ENCODE assay signal across 8 mouse cellular contexts in the genomic region with DNA sequence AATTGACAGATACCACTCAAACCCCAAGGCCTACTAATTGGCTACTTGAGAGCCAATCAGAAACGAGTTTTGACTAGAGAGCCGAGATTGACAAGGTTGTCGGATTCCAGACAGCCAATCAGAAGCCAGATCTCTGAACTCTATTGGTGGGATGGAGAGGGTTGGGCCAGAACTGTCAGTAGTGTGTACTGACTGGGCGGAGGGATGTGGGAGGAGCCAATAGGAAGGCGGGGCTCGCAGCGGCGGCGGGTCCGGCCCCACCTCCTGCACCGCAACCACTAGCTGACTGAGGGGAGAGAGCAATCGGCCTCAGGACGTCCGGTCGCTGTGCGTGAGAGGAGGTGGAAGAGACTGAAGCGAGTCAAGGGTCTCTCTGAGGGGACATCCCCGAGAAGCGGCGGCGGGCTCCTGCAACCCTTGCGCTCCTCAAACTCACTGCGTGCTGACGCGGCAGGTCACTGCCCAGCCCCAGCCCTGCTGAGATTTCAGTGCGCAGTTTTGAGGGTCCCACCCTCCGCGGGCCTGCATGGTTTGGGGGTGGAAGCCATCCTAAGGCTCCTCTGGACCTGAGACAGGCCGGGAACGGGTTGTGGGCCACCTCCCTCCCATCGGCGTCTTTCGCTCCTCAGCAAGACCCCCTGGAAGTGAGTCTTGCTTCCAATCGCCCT. TPM values are rescaled to one million over a fixed set of nuclear protein-coding genes. Genes with fewer than 3 reads are reported as not detected.
DNase-seq lines count a peak whose midpoint lies in the region; ATAC-seq and TF ChIP-seq lines count a peak whose summit lies in the region.

A gene (plus strand): TSS at position 274 of the 668 bp plus-strand sequence.

- intact Hi-C loops in left cerebral cortex, postnatal 36 days (cut with DNase I): loop anchor here (2.0 kb wide), 1 partner anchor 36 kb away; no protein-coding TSS in a partner anchor

- H3K4me1 ChIP-seq in embryonic facial prominence, embryonic 12.5 days: peaks cover 10% of the 10 kb centered on the region; the same call in 1 of the 2 replicates
- H3K4me1 ChIP-seq in intestine, postnatal 0 days (replicated peaks; ENCODE audit: control insufficient read depth, insufficient read depth, low read length): peaks cover 3% of the 10 kb centered on the region; the same call in 1 of the 2 replicates
- H3K4me1 ChIP-seq in midbrain, embryonic 10.5 days: peaks cover 9% of the 10 kb centered on the region

- peak; percentile 98 for ATAC-seq in embryonic facial prominence, embryonic 12.5 days (ENCODE audit: insufficient number of reproducible peaks, insufficient read depth, low FRiP score, low TSS enrichment)
- peak; percentile 99 for ATAC-seq in granulocyte monocyte progenitor cell, adult 5-6 weeks (replicated peaks; ENCODE audit: poor library complexity, severe bottlenecking)
- ATAC-seq in intestine, postnatal 0 days: peak; percentile 93

- no peaks in the 10 kb centered on the region for H3K27me3 ChIP-seq in embryonic facial prominence, embryonic 12.5 days
- H3K27me3 ChIP-seq in intestine, postnatal 0 days (replicated peaks; ENCODE audit: control insufficient read depth, insufficient read depth, low read length): no peaks in the 10 kb centered on the region
- H3K27me3 ChIP-seq in midbrain, embryonic 10.5 days (ENCODE audit: low read depth, poor library complexity, severe bottlenecking): no peaks in the 10 kb centered on the region

- peak within 1 kb of the TSS; percentile 76 for H3K27ac ChIP-seq in embryonic facial prominence, embryonic 12.5 days
- no peak within 1 kb of the TSS; the same call in 1 of the 2 replicates for H3K27ac ChIP-seq in intestine, postnatal 0 days (ENCODE audit: low read depth, low read length)
- peak within 1 kb of the TSS; percentile 83 for H3K27ac ChIP-seq in midbrain, embryonic 10.5 days (replicated peaks)

- DNase-seq in adrenal gland, postnatal 36 days: peak; percentile 86 to 92
- peak; percentile 80 for DNase-seq in left cerebral cortex, postnatal 36 days (ENCODE audit: low spot score in 2 of 2)
- DNase-seq in midbrain, embryonic 10.5 days (ENCODE audit: low spot score): peak; percentile 92
- DNase-seq in right cerebral cortex, postnatal 36 days (ENCODE audit: low spot score in 2 of 2): peak; percentile 79 to 93
- DNase-seq in urinary bladder, postnatal 4 days (ENCODE audit: low spot score in 2 of 2): peak; percentile 82 to 88

- TF ChIP-seq CTCF in intestine, postnatal 0 days (IDR thresholded peaks at IDR 0.05; ENCODE audit: low read depth): no peak

- no peaks in the 10 kb centered on the region for H3K9me3 ChIP-seq in embryonic facial prominence, embryonic 12.5 days
- H3K9me3 ChIP-seq in intestine, postnatal 0 days (ENCODE audit: control insufficient read depth): no peaks in the 10 kb centered on the region
- H3K9me3 ChIP-seq in midbrain, embryonic 10.5 days (replicated peaks): no peaks in the 10 kb centered on the region; the same call in 1 of the 2 replicates

- under 1% methylated on average over 34 of the region's 34 CpGs for WGBS in embryonic facial prominence, embryonic 12.5 days
- under 1% methylated on average over 34 of the region's 34 CpGs for WGBS in intestine, postnatal 0 days
- WGBS in midbrain, embryonic 10.5 days: under 1% methylated on average over 34 of the region's 34 CpGs

- peak within 1 kb of the TSS; percentile 74 for H3K4me3 ChIP-seq in embryonic facial prominence, embryonic 12.5 days
- peak within 1 kb of the TSS; percentile 69 for H3K4me3 ChIP-seq in intestine, postnatal 0 days (ENCODE audit: low read depth, low read length)
- peak within 1 kb of the TSS; percentile 78 for H3K4me3 ChIP-seq in midbrain, embryonic 10.5 days

- H3K4me2 ChIP-seq in embryonic facial prominence, embryonic 12.5 days (replicated peaks): peak within 1 kb of the TSS; percentile 83
- peak within 1 kb of the TSS; percentile 96 for H3K4me2 ChIP-seq in intestine, postnatal 0 days (replicated peaks; ENCODE audit: low read depth)

- peak within 1 kb of the TSS; percentile 74 for H3K9ac ChIP-seq in embryonic facial prominence, embryonic 12.5 days
- H3K9ac ChIP-seq in intestine, postnatal 0 days (ENCODE audit: low read depth, low read length): peak within 1 kb of the TSS; percentile 61

- peaks cover under 1% of the 10 kb centered on the region; the same call in 1 of the 2 replicates for H3K36me3 ChIP-seq in embryonic facial prominence, embryonic 12.5 days
- no peaks in the 10 kb centered on the region for H3K36me3 ChIP-seq in intestine, postnatal 0 days (ENCODE audit: control insufficient read depth, insufficient read depth)
- H3K36me3 ChIP-seq in midbrain, embryonic 10.5 days: peaks cover 6% of the 10 kb centered on the region

RNA-seq across cellular contexts. Expression of the gene that starts here (rescaled TPM):
- total RNA-seq in adrenal gland, postnatal 36 days (2021): 1 to 10 TPM; 1.4 to 2.1 TPM
- polyA plus RNA-seq in embryonic facial prominence, embryonic 12.5 days (2016; fragmentation: Nextera tagmentation; extraction: Ambion mirVana): 7.5 and 8.0 TPM in 2 replicates
- not detected in 2 replicates for total RNA-seq in granulocyte monocyte progenitor cell, adult 5-6 weeks (2014; fragmentation: Nextera tagmentation)
- total RNA-seq in granulocyte monocyte progenitor cell, adult 5-6 weeks (2017): not detected in 2 replicates
- polyA plus RNA-seq in intestine, postnatal 0 days (2015; fragmentation: Nextera tagmentation; extraction: Ambion mirVana): 1.1 and 1.2 TPM in 2 replicates
- total RNA-seq in left cerebral cortex, postnatal 36 days (2021): 1 to 10 TPM; 1.6 to 2.5 TPM
- 3.9 and 5.4 TPM in 2 replicates for polyA plus RNA-seq in midbrain, embryonic 10.5 days (2016; fragmentation: Nextera tagmentation; extraction: Ambion mirVana)

Comparison
In these comparisons a context has a peak if more than half of its experiments do, and no peak if none do; other contexts are left out.
1. Peak in ATAC-seq in granulocyte monocyte progenitor cell, adult 5-6 weeks; RNA of the gene not detected or under 1 TPM.